Mouse (Mus musculus) heart, postnatal 0 days (tissue): ENCODE results near the gene Slc4a10. TPM values are rescaled to one million over a fixed set of nuclear protein-coding genes. Genes with fewer than 3 reads are reported as not detected.

Experiments used
- ATAC-seq: fragments of 200-750 bp; cut with Nextera tagmentation; 2 replicates; pipeline ENCODE4 v1.8.0; 2017; ENCODE audit warnings: low read depth, moderate number of reproducible peaks, moderate library complexity; ENCODE audit not compliant: insufficient read depth
- DNase-seq: peaks from one replicate; pipeline ENCODE4 v3.0.0-alpha.2; 2016; ENCODE audit warnings: low spot score
- H3K27ac ChIP-seq: fragments of 300-500 bp; sonication (generic); 2 replicates; pipeline ENCODE4 v1.5.1; 2014; ENCODE audit warnings: low read depth, mild to moderate bottlenecking
- H3K27me3 ChIP-seq: fragments of 300-500 bp; sonication (generic); 2 replicates; pipeline ENCODE4 v1.6.1; 2014; ENCODE audit warnings: low read length, mixed read lengths; ENCODE audit not compliant: control insufficient read depth, insufficient read depth
- H3K36me3 ChIP-seq: fragments of 300-500 bp; sonication (generic); replicated peaks from 2 replicates; pipeline ENCODE4 v1.6.1; 2014; ENCODE audit warnings: low read length, mixed read lengths; ENCODE audit not compliant: control insufficient read depth, insufficient read depth
- H3K4me1 ChIP-seq: fragments of 300-500 bp; sonication (generic); 2 replicates; pipeline ENCODE4 v1.6.1; 2014; ENCODE audit warnings: antibody characterized with exemption; ENCODE audit not compliant: control insufficient read depth, insufficient read depth
- H3K4me2 ChIP-seq: fragments of 300-500 bp; sonication (generic); 2 replicates; pipeline ENCODE4 v1.6.1; 2014; ENCODE audit warnings: low read depth, mild to moderate bottlenecking, low read length, moderate library complexity
- H3K4me3 ChIP-seq: fragments of 300-500 bp; sonication (generic); 2 replicates; pipeline ENCODE4 v1.5.1; 2014; ENCODE audit warnings: low read depth, low read length
- H3K9ac ChIP-seq: fragments of 300-500 bp; sonication (generic); replicated peaks from 2 replicates; pipeline ENCODE4 v1.6.1; 2014; ENCODE audit warnings: low read depth, low read length, mixed read lengths
- H3K9me3 ChIP-seq: fragments of 300-500 bp; sonication (generic); replicated peaks from 2 replicates; pipeline ENCODE4 v1.6.1; 2016; ENCODE audit warnings: low read length; ENCODE audit not compliant: control insufficient read depth
- CTCF ChIP-seq: IDR thresholded peaks from 2 replicates; pipeline ENCODE4 v1.5.1; 2016; ENCODE audit warnings: antibody characterized with exemption, control low read depth, low read depth
- EP300 ChIP-seq: IDR thresholded peaks from 2 replicates; pipeline ENCODE4 v1.6.1; 2016; ENCODE audit warnings: antibody characterized with exemption, low read depth
- WGBS: fragments of 180-500 bp; shearing (Covaris S2); extraction: QIAGEN DNeasy Blood & Tissue Kit; methylation state at CpG from one replicate; pipeline ENCODE4 v1.1.7; 2014; 5-methylcytosine and 5-hydroxymethylcytosine counted together
- polyA plus RNA-seq: library from polyadenylated mRNA; unstranded; fragments of >200 nt; fragmentation: Nextera tagmentation; extraction: Ambion mirVana; gene quantifications from 2 replicates; pipeline ENCODE4 v1.2.1, GENCODE M21; 2015
- total RNA-seq: library from RNA; depleted of rRNA; stranded (reverse); fragments of >200 nt; gene quantifications from 2 replicates; pipeline ENCODE4 v1.2.3, GENCODE M21; 2014; ENCODE audit warnings: low replicate concordance

Slc4a10 gene
- total and polyA plus RNA-seq, 2 experiments from 2014 or later: 0.15 TPM; not detected in 1

GRCm38 (mm10) chr2:62278779-62279178 lies 232.5 kb downstream of the Slc4a10 start:
- no peaks in the 10 kb centered on the region for H3K36me3 ChIP-seq
- DNase-seq: peak; percentile 76
- H3K4me1 ChIP-seq: peaks cover 19% of the 10 kb centered on the region
- H3K4me2 ChIP-seq: 0 out of 2 replicates have a peak overlapping the region, but pooled peaks have one; percentile 3
- H3K9ac ChIP-seq: no peak overlapping the region
- H3K9me3 ChIP-seq: no peaks in the 10 kb centered on the region
- H3K27me3 ChIP-seq: no peaks in the 10 kb centered on the region
- 21% methylated on average over 3 of the region's 3 CpGs for WGBS
- no peak overlapping the region for H3K4me3 ChIP-seq
- H3K27ac ChIP-seq: peak overlapping the region; percentile 74
- TF ChIP-seq CTCF (no peak), EP300 (peak; percentile 50; the same call in 1 of the 2 replicates)
- ATAC-seq: peak; percentile 94

GRCm38 (mm10) chr2:62279777-62280176 lies 233.5 kb downstream of the Slc4a10 start:
- H3K27me3 ChIP-seq: no peaks in the 10 kb centered on the region
- no peak overlapping the region for H3K9ac ChIP-seq
- H3K27ac ChIP-seq: peak overlapping the region; percentile 74
- peaks cover 19% of the 10 kb centered on the region for H3K4me1 ChIP-seq
- no peaks in the 10 kb centered on the region for H3K9me3 ChIP-seq
- DNase-seq (no peak), ATAC-seq (no peak)
- H3K36me3 ChIP-seq: no peaks in the 10 kb centered on the region
- H3K4me3 ChIP-seq: no peak overlapping the region
- 84% methylated on average over 7 of the region's 7 CpGs for WGBS
- no peak overlapping the region for H3K4me2 ChIP-seq
- no peak for TF ChIP-seq EP300
- TF ChIP-seq CTCF: no peak

- no peak overlapping the region for H3K4me3 ChIP-seq
- TF ChIP-seq CTCF (no peak), EP300 (no peak)
- DNase-seq (no peak), ATAC-seq (no peak)
- no peak overlapping the region for H3K27ac ChIP-seq
- WGBS: 83% methylated on average over 2 of the region's 2 CpGs
- no peaks in the 10 kb centered on the region for H3K27me3 ChIP-seq
- no peaks in the 10 kb centered on the region for H3K9me3 ChIP-seq
- no peak overlapping the region for H3K9ac ChIP-seq
- H3K36me3 ChIP-seq: no peaks in the 10 kb centered on the region
- H3K4me1 ChIP-seq: no peaks in the 10 kb centered on the region
- H3K4me2 ChIP-seq: no peak overlapping the region
These were observed 238.8 kb downstream of the Slc4a10 start for GRCm38 (mm10) chr2:62285026-62285425.

- H3K27ac ChIP-seq: no peak overlapping the region
- H3K27me3 ChIP-seq: no peaks in the 10 kb centered on the region
- ATAC-seq (no peak), DNase-seq (peak; percentile 12)
- H3K4me3 ChIP-seq: no peak overlapping the region
- no peak overlapping the region for H3K4me2 ChIP-seq
- H3K9ac ChIP-seq: no peak overlapping the region
- H3K4me1 ChIP-seq: no peaks in the 10 kb centered on the region
- 0% methylated on average over 2 of the region's 2 CpGs for WGBS
- H3K36me3 ChIP-seq: no peaks in the 10 kb centered on the region
- no peaks in the 10 kb centered on the region for H3K9me3 ChIP-seq
- TF ChIP-seq EP300: no peak
- TF ChIP-seq CTCF: peak; percentile 34
These were observed 239.6 kb downstream of the Slc4a10 start for GRCm38 (mm10) chr2:62285847-62286246.

- TF ChIP-seq CTCF: no peak
- no peak for TF ChIP-seq EP300
- DNase-seq (no peak), ATAC-seq (no peak)
- H3K36me3 ChIP-seq: no peaks in the 10 kb centered on the region
- 40% methylated on average over 4 of the region's 4 CpGs for WGBS
- no peak overlapping the region for H3K9ac ChIP-seq
- H3K27ac ChIP-seq: no peak overlapping the region
- H3K4me1 ChIP-seq: no peaks in the 10 kb centered on the region
- no peaks in the 10 kb centered on the region for H3K27me3 ChIP-seq
- H3K9me3 ChIP-seq: no peaks in the 10 kb centered on the region
- H3K4me2 ChIP-seq: no peak overlapping the region
- H3K4me3 ChIP-seq: no peak overlapping the region
These were observed 241.3 kb downstream of the Slc4a10 start for GRCm38 (mm10) chr2:62287532-62287931.

GRCm38 (mm10) chr2:62293846-62294245 lies 247.6 kb downstream of the Slc4a10 start:
- DNase-seq: no peak
- no peaks in the 10 kb centered on the region for H3K9me3 ChIP-seq
- no peaks in the 10 kb centered on the region for H3K4me1 ChIP-seq
- H3K9ac ChIP-seq: no peak overlapping the region
- H3K4me2 ChIP-seq: no peak overlapping the region
- ATAC-seq: no peak
- H3K4me3 ChIP-seq: no peak overlapping the region
- 45% methylated on average over 2 of the region's 2 CpGs for WGBS
- no peaks in the 10 kb centered on the region for H3K36me3 ChIP-seq
- no peaks in the 10 kb centered on the region for H3K27me3 ChIP-seq
- H3K27ac ChIP-seq: no peak overlapping the region
- TF ChIP-seq EP300 (no peak), CTCF (no peak)
